Mouse (Mus musculus): ENCODE measurements around the gene Plxdc1.

GRCm38 (mm10) chr11:97970771-97971170 is 15.5 kb downstream of the Plxdc1 start:
- TF ChIP-seq CTCF (IDR thresholded peaks at IDR 0.05; ENCODE audit: low read depth) (no peak), EP300 (IDR thresholded peaks at IDR 0.05; ENCODE audit: low read depth) (no peak)

Measured in liver, embryonic 14.5 days (tissue).